Mouse (Mus musculus) cerebellum, adult 18-20 months (tissue): ENCODE results near the gene Fgfr2.

ENCODE experiments used
- DNase-seq, 2 experiments: peaks; one replicate each; pipeline ENCODE4 v3.0.0; 2021

The Fgfr2 gene

GRCm38 (mm10) chr7:132435486-132436055, 687.6 kb downstream of the Fgfr2 start:
- DNase-seq = no peak

DNA sequence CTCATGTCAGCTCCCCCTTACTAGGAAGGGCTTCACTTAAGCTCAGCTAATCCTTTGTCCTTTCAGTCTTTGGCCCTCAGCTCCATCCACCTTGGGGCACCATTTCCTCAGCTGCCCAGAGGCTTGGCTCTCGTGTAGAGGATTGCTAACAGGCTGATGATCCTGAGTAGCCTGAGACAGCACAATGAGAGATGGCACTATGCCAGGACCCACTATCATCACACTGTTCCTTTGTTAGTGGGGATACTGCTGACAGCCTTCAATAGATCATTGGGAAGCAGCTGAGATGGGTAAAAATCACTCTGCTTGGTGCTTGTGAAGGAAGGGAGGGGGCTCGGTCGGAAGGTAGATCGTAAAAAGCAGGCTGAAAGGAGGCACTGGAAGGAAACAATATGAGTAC, 693.8 kb downstream of the Fgfr2 start:
- DNase-seq = no peak

GRCm38 (mm10) chr7:132428308-132428707, 694.8 kb downstream of the Fgfr2 start:
- DNase-seq = no peak

GRCm38 (mm10) chr7:132426069-132426468, 697.1 kb downstream of the Fgfr2 start:
- no peak for DNase-seq

- DNase-seq = no peak
Measured at GRCm38 (mm10) chr7:132425364-132425999, 697.7 kb downstream of the Fgfr2 start.

DNA sequence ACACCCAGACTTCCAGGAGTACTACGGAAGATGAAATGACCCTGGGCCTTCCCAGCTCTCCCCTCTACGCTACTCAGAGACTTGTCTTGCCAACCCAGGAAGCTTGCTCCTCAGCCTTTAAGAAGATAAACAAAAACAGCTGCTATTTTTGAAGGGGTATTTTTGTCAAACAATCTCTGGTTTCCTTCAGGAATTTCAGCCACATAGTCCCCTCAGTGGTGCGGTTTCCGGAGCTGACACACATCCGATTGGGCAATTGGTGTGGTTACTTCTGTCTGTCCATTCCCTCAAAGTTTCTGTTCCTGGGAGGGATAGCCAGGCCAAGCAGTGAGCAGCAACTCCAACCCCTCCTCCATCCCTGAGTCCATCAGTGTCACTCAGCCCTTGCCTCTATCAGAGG, 699.6 kb downstream of the Fgfr2 start:
- DNase-seq = no peak

DNA sequence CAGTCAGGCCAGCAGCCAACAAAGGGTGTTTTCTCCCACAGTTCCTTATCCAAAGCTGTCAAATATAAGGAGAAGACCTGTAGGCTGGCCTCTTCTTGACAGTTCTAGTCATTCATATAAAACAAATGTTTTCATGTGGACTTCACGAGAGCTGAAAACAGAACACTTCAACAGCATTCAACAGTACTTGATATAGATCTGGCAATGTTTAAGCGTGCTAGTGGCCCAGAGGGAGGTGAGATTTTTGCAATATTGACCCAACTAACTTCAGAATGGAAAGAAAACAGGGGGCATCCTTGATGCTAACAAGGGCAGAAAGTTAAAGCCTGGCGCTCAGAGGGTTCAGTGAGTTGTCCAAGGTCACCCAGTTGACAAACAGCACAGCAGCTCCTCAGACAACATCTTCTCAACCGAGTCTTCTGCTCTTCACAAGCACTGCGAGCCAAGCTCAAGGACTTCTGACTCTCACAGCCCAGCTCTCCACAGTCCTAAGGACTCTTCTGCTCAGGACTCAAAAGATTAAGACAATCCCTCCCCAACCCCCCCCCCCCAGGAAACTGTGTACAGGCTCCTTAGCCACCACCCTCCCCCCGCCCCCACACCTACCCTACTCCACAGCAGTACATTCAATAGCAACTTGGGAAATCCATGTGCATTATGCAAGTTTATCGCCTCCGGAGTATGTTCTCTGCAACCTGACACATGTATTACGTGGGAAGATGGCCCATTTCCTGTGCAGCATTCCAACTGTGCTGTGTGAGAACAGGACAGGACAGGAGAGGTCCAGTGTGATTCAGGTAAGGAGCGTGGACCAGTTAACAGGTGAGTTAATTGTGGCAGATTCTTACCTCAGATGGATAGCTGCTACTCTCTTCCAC, 703.5 kb downstream of the Fgfr2 start:
- no peak for DNase-seq

DNA sequence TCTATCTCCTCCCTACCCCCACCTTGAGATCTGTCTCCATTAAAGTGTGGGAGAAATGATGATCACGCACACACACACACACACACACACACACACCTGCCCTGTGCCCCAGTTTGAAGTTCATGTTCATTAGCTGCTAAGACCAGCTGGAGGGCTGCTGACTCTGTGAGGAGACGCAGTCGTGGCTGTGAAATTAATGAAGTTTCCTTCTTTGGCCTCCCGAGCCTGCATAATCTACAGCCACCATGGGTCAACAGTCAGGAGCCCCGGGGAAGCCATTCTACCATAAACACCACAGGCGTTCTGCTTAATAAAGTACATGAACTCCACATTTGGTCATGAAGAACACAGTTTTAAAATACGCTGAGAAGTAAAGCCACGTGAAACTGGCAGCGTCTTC, 706.3 kb downstream of the Fgfr2 start:
- DNase-seq = no peak

GRCm38 (mm10) chr7:132415866-132416265, 707.3 kb downstream of the Fgfr2 start:
- no peak for DNase-seq

- DNase-seq = no peak
Measured at GRCm38 (mm10) chr7:132412520-132412919, 710.6 kb downstream of the Fgfr2 start.

- DNase-seq = peak; percentile 13 to 15
Measured at GRCm38 (mm10) chr7:132411708-132412107, 711.4 kb downstream of the Fgfr2 start.

DNA sequence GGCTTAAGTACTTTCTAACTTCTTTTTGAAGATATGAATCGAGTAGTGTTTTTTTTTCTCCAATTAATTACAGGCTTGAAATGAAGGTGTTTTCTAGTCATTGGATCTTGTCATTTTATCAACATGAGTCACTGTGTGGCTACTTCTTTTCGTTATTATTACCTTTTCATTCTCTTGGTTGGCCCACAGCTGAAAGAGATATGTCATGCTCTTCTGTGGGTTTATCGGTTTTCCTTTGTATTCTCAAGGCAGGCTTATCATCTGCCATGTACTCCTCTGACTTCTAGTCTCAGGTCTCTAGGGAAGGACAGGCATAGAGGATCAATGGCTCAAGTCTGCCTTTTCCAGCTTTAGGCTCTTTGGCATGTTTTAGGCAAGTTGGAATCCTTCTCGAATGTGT, 712.2 kb downstream of the Fgfr2 start:
- DNase-seq = no peak

DNA sequence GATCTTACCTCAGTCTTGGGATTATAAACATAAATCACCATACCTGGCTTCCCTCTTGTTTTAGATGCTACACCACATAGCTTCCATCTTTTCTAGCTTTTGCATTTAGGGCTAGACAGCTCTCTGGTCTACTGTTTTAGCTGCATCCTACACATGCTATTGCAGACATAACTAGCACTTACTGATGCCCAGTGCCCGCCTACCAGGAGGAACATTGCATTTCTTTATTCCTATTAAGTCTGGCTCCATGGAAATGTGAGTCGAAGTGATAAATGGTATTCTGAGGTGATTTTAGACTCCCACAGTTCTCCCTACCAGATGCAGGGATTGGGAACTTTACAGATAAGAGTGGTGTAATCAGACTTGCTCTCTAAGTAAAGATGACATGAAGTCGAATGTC, 713.3 kb downstream of the Fgfr2 start:
- no peak for DNase-seq

GRCm38 (mm10) chr7:132402377-132403084, 720.6 kb downstream of the Fgfr2 start:
- DNase-seq = no peak

- DNase-seq = no peak
Measured at GRCm38 (mm10) chr7:132398487-132398886, 724.7 kb downstream of the Fgfr2 start.

DNA sequence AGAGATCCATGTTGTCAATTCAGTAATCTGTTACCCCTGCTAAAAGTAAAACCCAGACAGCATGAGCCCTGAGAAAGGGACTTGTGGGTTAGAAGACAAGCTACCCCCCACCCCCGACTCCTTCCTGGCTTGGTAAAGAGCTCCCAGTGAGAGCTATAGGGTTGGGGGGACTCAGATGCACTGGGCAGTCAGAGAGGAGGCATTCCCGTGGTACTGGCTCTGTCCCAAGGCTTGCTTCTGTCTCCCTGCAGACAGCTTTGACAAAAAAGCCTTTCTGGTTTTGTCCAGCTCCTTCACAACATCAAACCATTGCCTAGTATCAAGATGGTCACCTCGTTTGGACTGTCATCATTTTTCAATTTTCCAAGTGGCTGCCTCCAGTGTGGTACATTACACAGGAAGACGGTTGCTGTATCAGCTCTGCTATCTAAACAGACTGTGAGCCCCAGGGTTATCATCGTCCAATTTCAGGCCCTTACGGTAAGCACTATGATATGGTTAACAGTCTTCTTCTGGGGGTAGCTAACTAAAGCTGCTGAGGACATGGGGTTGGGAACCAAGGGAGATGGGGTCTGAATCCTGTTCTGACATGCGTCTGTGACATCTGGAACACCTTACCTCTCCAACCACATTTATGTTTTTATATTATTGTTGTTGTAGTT, 726.4 kb downstream of the Fgfr2 start:
- DNase-seq = no peak

GRCm38 (mm10) chr7:132393582-132394175, 729.5 kb downstream of the Fgfr2 start:
- DNase-seq = no peak

DNA sequence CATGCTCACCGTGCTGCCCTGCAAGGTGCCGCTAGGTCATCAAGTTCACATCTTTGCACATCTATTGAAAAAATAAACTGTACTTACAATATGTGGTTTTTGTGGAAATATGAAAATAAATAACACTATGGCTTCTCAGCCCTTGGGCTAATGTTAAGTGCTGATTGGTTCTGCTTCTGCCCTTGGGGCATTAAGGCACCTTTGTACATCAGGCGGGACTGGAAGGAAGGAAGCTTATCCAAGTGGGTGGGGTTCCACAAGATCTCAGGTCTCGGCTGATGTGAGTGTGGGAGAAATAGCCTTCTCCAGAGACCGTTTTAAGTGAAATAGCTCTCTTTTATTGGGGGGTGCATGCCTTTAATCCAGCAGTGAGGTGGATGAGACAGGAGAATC, 730.1 kb downstream of the Fgfr2 start:
- no peak for DNase-seq

DNA sequence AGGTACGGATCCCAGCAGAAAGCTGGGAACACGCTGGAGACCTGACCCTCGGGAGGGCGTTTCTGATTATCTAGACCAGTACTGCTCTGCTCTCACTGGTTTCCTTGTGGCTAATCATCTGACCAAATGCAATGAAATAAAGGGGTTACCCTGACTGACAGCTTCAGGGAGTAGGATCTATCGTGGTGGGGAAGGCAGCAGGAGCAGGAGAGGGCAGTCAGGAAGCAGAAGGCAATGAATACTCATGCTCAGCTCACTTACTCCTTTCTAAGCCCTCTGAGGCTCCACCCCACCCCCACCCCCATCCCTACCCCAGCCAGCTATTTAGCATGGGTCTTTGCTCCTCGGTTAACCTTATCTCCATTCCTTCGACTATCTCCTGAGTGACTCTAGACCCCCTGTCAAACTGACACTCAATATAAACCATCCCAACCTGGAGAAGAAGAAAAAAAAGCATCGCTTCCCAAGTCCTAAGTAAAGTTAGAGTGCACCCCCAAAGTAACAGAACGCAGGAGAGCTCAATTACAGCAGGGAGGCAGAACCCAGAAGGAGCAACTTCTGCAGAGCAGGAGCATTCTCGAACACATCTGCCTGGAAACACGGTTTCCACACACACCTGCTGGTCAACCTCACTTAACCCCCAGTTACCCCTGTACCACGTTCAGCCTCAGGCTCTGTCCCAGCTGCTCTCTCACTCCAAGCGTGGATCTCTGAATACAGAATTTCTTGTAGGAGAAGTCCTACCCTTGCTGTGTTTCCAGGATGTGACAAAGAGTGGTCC, 730.7 kb downstream of the Fgfr2 start:
- no peak for DNase-seq

GRCm38 (mm10) chr7:132389473-132389872, 733.7 kb downstream of the Fgfr2 start:
- DNase-seq = no peak

- no peak for DNase-seq
Measured at GRCm38 (mm10) chr7:132387507-132387906, 735.6 kb downstream of the Fgfr2 start.

GRCm38 (mm10) chr7:132386316-132386715, 736.8 kb downstream of the Fgfr2 start:
- no peak for DNase-seq
